Mouse (Mus musculus): ENCODE results near the gene Mertk. TPM values are rescaled to one million over a fixed set of nuclear protein-coding genes. Genes with fewer than 3 reads are reported as not detected.

Gene Mertk
- polyA plus RNA-seq, 2 experiments, result 11.1 to 14.9 TPM

- no peaks in the 10 kb centered on the region for H3K27me3 ChIP-seq (ENCODE audit: control insufficient read depth, insufficient read depth, low read length)
- peaks cover 14% of the 10 kb centered on the region for H3K4me1 ChIP-seq (ENCODE audit: control insufficient read depth, insufficient read depth, low read length)
- ATAC-seq (ENCODE audit: low FRiP score, low read depth) (no peak), DNase-seq (ENCODE audit: low spot score) (no peak)
- no peaks in the 10 kb centered on the region for H3K9me3 ChIP-seq (ENCODE audit: control insufficient read depth, low read length)
- H3K4me2 ChIP-seq (replicated peaks; ENCODE audit: low read depth, low read length, severe bottlenecking), result no peak overlapping the region
- H3K27ac ChIP-seq (replicated peaks; ENCODE audit: low read depth, low read length), result no peak overlapping the region
- no peak overlapping the region for H3K4me3 ChIP-seq (replicated peaks; ENCODE audit: low read length)
- no peak for TF ChIP-seq POLR2A (IDR thresholded peaks at IDR 0.05; ENCODE audit: borderline replicate concordance, extremely low read depth, insufficient read depth, insufficient read length)
- no peak overlapping the region for H3K9ac ChIP-seq (ENCODE audit: low read depth, low read length, severe bottlenecking)
- peaks cover 44% of the 10 kb centered on the region for H3K36me3 ChIP-seq (ENCODE audit: control insufficient read depth, insufficient read depth, low read length)
- WGBS, result 84% methylated on average over 4 of the region's 4 CpGs
These were observed 39.0 kb downstream of the Mertk start for GRCm38 (mm10) chr2:128737796-128738195.

DNA sequence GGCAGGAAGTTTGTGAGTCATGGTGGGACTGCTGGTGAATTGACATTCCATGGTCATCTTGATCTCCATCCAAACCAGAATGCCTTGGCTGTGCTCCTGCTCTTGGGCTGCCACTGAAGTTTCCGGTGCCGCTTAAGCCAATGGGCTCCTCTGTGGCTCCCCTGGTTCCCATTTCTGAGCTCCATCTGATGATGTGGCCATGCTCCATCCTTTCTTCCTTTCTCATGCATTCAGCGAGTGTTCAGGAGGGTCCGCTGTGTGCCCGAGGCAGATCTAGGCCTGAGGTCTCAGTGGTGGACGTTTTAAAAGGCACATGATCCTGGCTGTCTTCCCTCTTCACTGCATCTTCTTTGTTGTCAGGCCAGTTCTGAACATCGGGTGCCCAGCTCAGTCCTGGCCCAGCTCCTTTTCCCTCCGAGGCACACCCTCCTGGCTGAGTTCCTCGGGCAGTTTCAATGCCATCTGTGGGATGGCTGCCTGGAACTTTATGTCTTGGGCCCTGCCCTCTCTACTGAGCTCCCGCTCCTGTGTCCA is 40.0 kb downstream of the Mertk start:
- Histone ChIP-seq H3K27me3 (ENCODE audit: control insufficient read depth, insufficient read depth, low read length) (no peaks in the 10 kb centered on the region), H3K9ac (ENCODE audit: low read depth, low read length, severe bottlenecking) (no peak overlapping the region), H3K4me2 (replicated peaks; ENCODE audit: low read depth, low read length, severe bottlenecking) (no peak overlapping the region), H3K9me3 (ENCODE audit: control insufficient read depth, low read length) (no peaks in the 10 kb centered on the region), H3K36me3 (ENCODE audit: control insufficient read depth, insufficient read depth, low read length) (peaks cover 49% of the 10 kb centered on the region), H3K4me1 (ENCODE audit: control insufficient read depth, insufficient read depth, low read length) (peaks cover 17% of the 10 kb centered on the region), H3K27ac (replicated peaks; ENCODE audit: low read depth, low read length) (no peak overlapping the region), H3K4me3 (replicated peaks; ENCODE audit: low read length) (no peak overlapping the region)
- TF ChIP-seq POLR2A (IDR thresholded peaks at IDR 0.05; ENCODE audit: borderline replicate concordance, extremely low read depth, insufficient read depth, insufficient read length), result no peak
- ATAC-seq (ENCODE audit: low FRiP score, low read depth) (no peak), DNase-seq (ENCODE audit: low spot score) (no peak)
- 80% methylated on average over 10 of the region's 10 CpGs for WGBS

DNA sequence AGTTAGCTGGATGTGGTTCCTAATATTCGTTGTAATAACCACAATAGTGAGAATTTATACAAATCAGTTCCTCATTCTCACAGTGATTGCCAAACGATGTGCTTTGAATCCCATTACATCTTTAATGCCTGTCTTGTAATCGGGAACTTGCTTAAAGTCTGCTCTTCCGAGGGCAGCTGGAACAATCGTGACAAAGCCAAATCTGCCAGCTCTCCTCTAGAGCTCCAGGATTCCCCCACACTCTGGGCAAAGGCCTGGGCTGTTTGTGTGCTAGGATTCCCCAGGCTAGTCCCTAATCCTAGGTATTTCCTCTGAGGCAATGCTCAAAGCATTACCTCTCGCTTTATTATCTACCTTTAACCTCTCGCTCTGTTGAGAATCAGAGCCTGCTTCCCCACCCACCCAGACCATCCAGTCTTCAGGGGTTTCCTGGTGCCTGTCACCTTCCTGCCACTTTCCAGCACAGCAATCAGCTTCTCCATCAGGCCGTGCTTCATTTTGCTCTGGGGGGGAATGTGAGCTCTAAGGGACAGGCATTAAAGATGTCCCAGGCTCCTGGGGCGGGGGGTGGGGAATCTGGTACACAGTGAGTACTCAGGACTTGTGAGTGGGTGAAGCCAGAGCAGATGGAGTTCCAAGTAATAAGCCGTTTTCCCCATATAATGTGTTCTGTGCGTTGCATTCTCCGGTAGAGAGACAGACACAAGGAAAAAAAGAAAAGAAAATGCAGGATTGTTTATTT is 47.3 kb downstream of the Mertk start:
- H3K36me3 ChIP-seq (ENCODE audit: control insufficient read depth, insufficient read depth, low read length), result peaks cover 20% of the 10 kb centered on the region
- WGBS, result 43% methylated on average over 12 of the region's 12 CpGs
- H3K4me3 ChIP-seq (replicated peaks; ENCODE audit: low read length), result no peak overlapping the region
- H3K9me3 ChIP-seq (ENCODE audit: control insufficient read depth, low read length), result no peaks in the 10 kb centered on the region
- no peak for TF ChIP-seq POLR2A (IDR thresholded peaks at IDR 0.05; ENCODE audit: borderline replicate concordance, extremely low read depth, insufficient read depth, insufficient read length)
- peak overlapping the region; percentile 16; the same call in 1 of the 2 replicates for H3K9ac ChIP-seq (ENCODE audit: low read depth, low read length, severe bottlenecking)
- no peak for DNase-seq (ENCODE audit: low spot score)
- H3K4me2 ChIP-seq (replicated peaks; ENCODE audit: low read depth, low read length, severe bottlenecking), result no peak overlapping the region
- H3K27ac ChIP-seq (replicated peaks; ENCODE audit: low read depth, low read length), result peak overlapping the region; percentile 21; the same call in 1 of the 2 replicates
- ATAC-seq (ENCODE audit: low FRiP score, low read depth), result no peak
- peaks cover 33% of the 10 kb centered on the region for H3K4me1 ChIP-seq (ENCODE audit: control insufficient read depth, insufficient read depth, low read length)
- H3K27me3 ChIP-seq (ENCODE audit: control insufficient read depth, insufficient read depth, low read length), result no peaks in the 10 kb centered on the region

- H3K4me3 ChIP-seq (replicated peaks; ENCODE audit: low read length), result no peak overlapping the region
- peak overlapping the region; percentile 55 for H3K27ac ChIP-seq (replicated peaks; ENCODE audit: low read depth, low read length)
- no peak for TF ChIP-seq POLR2A (IDR thresholded peaks at IDR 0.05; ENCODE audit: borderline replicate concordance, extremely low read depth, insufficient read depth, insufficient read length)
- peaks cover 33% of the 10 kb centered on the region for H3K4me1 ChIP-seq (ENCODE audit: control insufficient read depth, insufficient read depth, low read length)
- H3K27me3 ChIP-seq (ENCODE audit: control insufficient read depth, insufficient read depth, low read length), result no peaks in the 10 kb centered on the region
- no peak overlapping the region for H3K4me2 ChIP-seq (replicated peaks; ENCODE audit: low read depth, low read length, severe bottlenecking)
- peaks cover 24% of the 10 kb centered on the region for H3K36me3 ChIP-seq (ENCODE audit: control insufficient read depth, insufficient read depth, low read length)
- WGBS, result 53% methylated on average over 5 of the region's 5 CpGs
- H3K9me3 ChIP-seq (ENCODE audit: control insufficient read depth, low read length), result no peaks in the 10 kb centered on the region
- no peak overlapping the region; the same call in 1 of the 2 replicates for H3K9ac ChIP-seq (ENCODE audit: low read depth, low read length, severe bottlenecking)
- no peak for ATAC-seq (ENCODE audit: low FRiP score, low read depth)
- DNase-seq (ENCODE audit: low spot score), result no peak
These were observed 47.9 kb downstream of the Mertk start for GRCm38 (mm10) chr2:128746621-128747151.

- DNase-seq (ENCODE audit: low spot score), result no peak
- WGBS, result 67% methylated on average over 8 of the region's 8 CpGs
- peak overlapping the region; percentile 55; the same call in 1 of the 2 replicates for H3K27ac ChIP-seq (replicated peaks; ENCODE audit: low read depth, low read length)
These were observed 48.8 kb downstream of the Mertk start for GRCm38 (mm10) chr2:128747433-128748028.

More at GRCm38 (mm10) chr2:128747433-128748028, 48.8 kb downstream of the Mertk start:
- H3K4me2 ChIP-seq (replicated peaks; ENCODE audit: low read depth, low read length, severe bottlenecking), result no peak overlapping the region; the same call in 1 of the 2 replicates
- no peaks in the 10 kb centered on the region for H3K27me3 ChIP-seq (ENCODE audit: control insufficient read depth, insufficient read depth, low read length)
- ATAC-seq (ENCODE audit: low FRiP score, low read depth), result no peak
- H3K4me3 ChIP-seq (replicated peaks; ENCODE audit: low read length), result no peak overlapping the region
- H3K4me1 ChIP-seq (ENCODE audit: control insufficient read depth, insufficient read depth, low read length), result peaks cover 33% of the 10 kb centered on the region
- no peak for TF ChIP-seq POLR2A (IDR thresholded peaks at IDR 0.05; ENCODE audit: borderline replicate concordance, extremely low read depth, insufficient read depth, insufficient read length)
- H3K9me3 ChIP-seq (ENCODE audit: control insufficient read depth, low read length), result no peaks in the 10 kb centered on the region
- H3K9ac ChIP-seq (ENCODE audit: low read depth, low read length, severe bottlenecking), result no peak overlapping the region
- H3K36me3 ChIP-seq (ENCODE audit: control insufficient read depth, insufficient read depth, low read length), result peaks cover 31% of the 10 kb centered on the region

Measured in limb, embryonic 14.5 days (tissue).